Mouse (Mus musculus) forebrain, embryonic 16.5 days (tissue): ENCODE results near the gene Camkv. TPM values are rescaled to one million over a fixed set of nuclear protein-coding genes. Genes with fewer than 3 reads are reported as not detected.

ENCODE experiments used
- ATAC-seq: fragments of 200-750 bp; cut with Nextera tagmentation; 2 replicates; pipeline ENCODE4 v1.8.0; 2017; ENCODE audit warnings: mild to moderate bottlenecking, moderate library complexity
- H3K27ac ChIP-seq: fragments of 300-500 bp; sonication (generic); 2 replicates; pipeline ENCODE4 v1.5.1; 2014; ENCODE audit warnings: low read length, control low read depth
- H3K27me3 ChIP-seq: fragments of 300-500 bp; sonication (generic); replicated peaks from 2 replicates; pipeline ENCODE4 v1.6.1; 2014; ENCODE audit warnings: low read length; ENCODE audit not compliant: control insufficient read depth, insufficient read depth
- H3K36me3 ChIP-seq: fragments of 300-500 bp; sonication (generic); 2 replicates; pipeline ENCODE4 v1.6.1; 2014; ENCODE audit not compliant: control insufficient read depth, insufficient read depth
- H3K4me1 ChIP-seq: fragments of 300-500 bp; sonication (generic); replicated peaks from 2 replicates; pipeline ENCODE4 v1.6.1; 2014; ENCODE audit warnings: low read length; ENCODE audit not compliant: control insufficient read depth, insufficient read depth
- H3K4me2 ChIP-seq: fragments of 300-500 bp; sonication (generic); 2 replicates; pipeline ENCODE4 v1.6.1; 2014; ENCODE audit warnings: mild to moderate bottlenecking, low read length, control low read depth
- H3K4me3 ChIP-seq: fragments of 300-500 bp; sonication (generic); replicated peaks from 2 replicates; pipeline ENCODE4 v1.5.1; 2014; ENCODE audit warnings: mild to moderate bottlenecking, low read length, control low read depth
- H3K9ac ChIP-seq: fragments of 300-500 bp; sonication (generic); replicated peaks from 2 replicates; pipeline ENCODE4 v1.6.1; 2014; ENCODE audit warnings: low read depth, low read length, control low read depth
- H3K9me3 ChIP-seq: fragments of 300-500 bp; sonication (generic); 2 replicates; pipeline ENCODE4 v1.6.1; 2016; ENCODE audit warnings: low read length; ENCODE audit not compliant: control insufficient read depth
- WGBS: fragments of 180-500 bp; shearing (Covaris S2); extraction: QIAGEN DNeasy Blood & Tissue Kit; methylation state at CpG from one replicate; pipeline ENCODE4 v1.1.7; 2014; 5-methylcytosine and 5-hydroxymethylcytosine counted together
- polyA plus RNA-seq: library from polyadenylated mRNA; unstranded; fragments of >200 nt; fragmentation: Nextera tagmentation; extraction: Ambion mirVana; gene quantifications from 2 replicates; pipeline ENCODE4 v1.2.1, GENCODE M21; 2015

Gene Camkv
- polyA plus RNA-seq, 1 experiment from 2014 or later, result 140 TPM

GRCm38 (mm10) chr9:107918884-107919283 is 16.6 kb upstream of the Camkv start:
- ATAC-seq, result no peak
- Histone ChIP-seq H3K27me3 (no peaks in the 10 kb centered on the region), H3K4me2 (no peak overlapping the region), H3K36me3 (no peaks in the 10 kb centered on the region), H3K4me3 (no peak overlapping the region), H3K9ac (no peak overlapping the region), H3K4me1 (peaks cover 5% of the 10 kb centered on the region; the same call in 1 of the 2 replicates), H3K27ac (no peak overlapping the region), H3K9me3 (no peaks in the 10 kb centered on the region)
- 84% methylated on average over 6 of the region's 6 CpGs for WGBS

GRCm38 (mm10) chr9:107919441-107919840 is 16.0 kb upstream of the Camkv start:
- H3K9me3 ChIP-seq, result no peaks in the 10 kb centered on the region
- H3K27me3 ChIP-seq, result no peaks in the 10 kb centered on the region
- no peak overlapping the region for H3K4me2 ChIP-seq
- no peak overlapping the region for H3K27ac ChIP-seq
- no peaks in the 10 kb centered on the region for H3K36me3 ChIP-seq
- WGBS, result 85% methylated on average over 5 of the region's 5 CpGs
- no peak overlapping the region for H3K4me3 ChIP-seq
- no peak overlapping the region for H3K9ac ChIP-seq
- peaks cover 7% of the 10 kb centered on the region; the same call in 1 of the 2 replicates for H3K4me1 ChIP-seq
- ATAC-seq, result no peak

- H3K36me3 ChIP-seq, result no peaks in the 10 kb centered on the region
- no peak overlapping the region for H3K27ac ChIP-seq
- ATAC-seq, result no peak
- 26% methylated on average over 7 of the region's 7 CpGs for WGBS
- H3K9me3 ChIP-seq, result no peaks in the 10 kb centered on the region
- H3K4me1 ChIP-seq, result peaks cover 20% of the 10 kb centered on the region
- no peak overlapping the region for H3K4me3 ChIP-seq
- no peak overlapping the region for H3K4me2 ChIP-seq
- no peak overlapping the region for H3K9ac ChIP-seq
- H3K27me3 ChIP-seq, result no peaks in the 10 kb centered on the region
Measured at GRCm38 (mm10) chr9:107923021-107923420, 12.5 kb upstream of the Camkv start.

- Histone ChIP-seq H3K9ac (no peak overlapping the region), H3K4me2 (no peak overlapping the region)
- WGBS, result 70% methylated on average over 6 of the region's 6 CpGs
Measured at GRCm38 (mm10) chr9:107923956-107924355, 11.5 kb upstream of the Camkv start.

GRCm38 (mm10) chr9:107925251-107925650 is 10.2 kb upstream of the Camkv start:
- H3K9me3 ChIP-seq, result no peaks in the 10 kb centered on the region
- no peaks in the 10 kb centered on the region for H3K27me3 ChIP-seq
- ATAC-seq, result peak; percentile 34
- H3K27ac ChIP-seq, result no peak overlapping the region
- no peak overlapping the region for H3K4me2 ChIP-seq
- 20% methylated on average over 3 of the region's 3 CpGs for WGBS
- no peak overlapping the region for H3K4me3 ChIP-seq
- H3K36me3 ChIP-seq, result no peaks in the 10 kb centered on the region
- peaks cover 16% of the 10 kb centered on the region for H3K4me1 ChIP-seq
- H3K9ac ChIP-seq, result no peak overlapping the region

More at GRCm38 (mm10) chr9:107923956-107924355, 11.5 kb upstream of the Camkv start:
- no peak overlapping the region for H3K27ac ChIP-seq
- no peak for ATAC-seq
- no peaks in the 10 kb centered on the region for H3K36me3 ChIP-seq
- no peaks in the 10 kb centered on the region for H3K27me3 ChIP-seq
- peaks cover 16% of the 10 kb centered on the region for H3K4me1 ChIP-seq
- H3K9me3 ChIP-seq, result no peaks in the 10 kb centered on the region
- H3K4me3 ChIP-seq, result no peak overlapping the region

GRCm38 (mm10) chr9:107926920-107927420 is 8.5 kb upstream of the Camkv start:
- Histone ChIP-seq H3K4me3 (no peak overlapping the region), H3K4me1 (peaks cover 16% of the 10 kb centered on the region), H3K27me3 (no peaks in the 10 kb centered on the region), H3K9me3 (no peaks in the 10 kb centered on the region), H3K4me2 (no peak overlapping the region), H3K36me3 (no peaks in the 10 kb centered on the region), H3K27ac (peak overlapping the region; percentile 17; the same call in 1 of the 2 replicates), H3K9ac (no peak overlapping the region)
- ATAC-seq, result no peak
- 63% methylated on average over 9 of the region's 9 CpGs for WGBS

- no peak overlapping the region for H3K4me2 ChIP-seq
- no peaks in the 10 kb centered on the region for H3K27me3 ChIP-seq
- peak; percentile 64 for ATAC-seq
- WGBS, result 77% methylated on average over 5 of the region's 5 CpGs
- no peak overlapping the region for H3K9ac ChIP-seq
- no peak overlapping the region for H3K4me3 ChIP-seq
- no peaks in the 10 kb centered on the region for H3K9me3 ChIP-seq
- no peaks in the 10 kb centered on the region for H3K36me3 ChIP-seq
- H3K4me1 ChIP-seq, result peaks cover 19% of the 10 kb centered on the region
- peak overlapping the region; percentile 17; the same call in 1 of the 2 replicates for H3K27ac ChIP-seq
Measured at GRCm38 (mm10) chr9:107927749-107928148, 7.7 kb upstream of the Camkv start.

GRCm38 (mm10) chr9:107928169-107928568 is 7.3 kb upstream of the Camkv start, which contains the start of gene Actl11:
TSS of gene Actl11 (plus strand) at chr9:107928469.
- H3K36me3 ChIP-seq, result no peaks in the 10 kb centered on the region
- H3K4me2 ChIP-seq, result no peak within 1 kb of the TSS
- H3K9me3 ChIP-seq, result no peaks in the 10 kb centered on the region
- whole genome bisulfite sequencing, result 77% methylated on average over 3 of the region's 3 CpGs
- H3K4me3 ChIP-seq, result no peak within 1 kb of the TSS
- H3K9ac ChIP-seq, result no peak within 1 kb of the TSS
- H3K27me3 ChIP-seq, result no peaks in the 10 kb centered on the region
- ATAC-seq, result no peak
- peak within 1 kb of the TSS; percentile 17; the same call in 1 of the 2 replicates for H3K27ac ChIP-seq
- peaks cover 19% of the 10 kb centered on the region for H3K4me1 ChIP-seq

GRCm38 (mm10) chr9:107932221-107932620 is 3.3 kb upstream of the Camkv start:
- H3K36me3 ChIP-seq, result no peaks in the 10 kb centered on the region
- WGBS, result 56% methylated on average over 4 of the region's 4 CpGs
- H3K9ac ChIP-seq, result no peak overlapping the region
- no peak overlapping the region for H3K4me2 ChIP-seq
- no peak overlapping the region for H3K4me3 ChIP-seq
- H3K27ac ChIP-seq, result no peak overlapping the region
- ATAC-seq, result peak; percentile 30; the same call in 1 of the 2 replicates
- H3K9me3 ChIP-seq, result no peaks in the 10 kb centered on the region
- peaks cover 21% of the 10 kb centered on the region for H3K4me1 ChIP-seq
- H3K27me3 ChIP-seq, result no peaks in the 10 kb centered on the region; the same call in 1 of the 2 replicates

GRCm38 (mm10) chr9:107934146-107934545 is 1.3 kb upstream of the Camkv start:
- Histone ChIP-seq H3K4me1 (peaks cover 22% of the 10 kb centered on the region), H3K4me2 (no peak overlapping the region), H3K9ac (no peak overlapping the region), H3K27ac (no peak overlapping the region), H3K27me3 (no peaks in the 10 kb centered on the region; the same call in 1 of the 2 replicates), H3K4me3 (no peak overlapping the region), H3K36me3 (no peaks in the 10 kb centered on the region), H3K9me3 (no peaks in the 10 kb centered on the region)
- 83% methylated on average over 11 of the region's 11 CpGs for WGBS
- ATAC-seq, result no peak
